Mouse (Mus musculus) embryonic facial prominence, embryonic 10.5 days (tissue): ENCODE measurements around the gene Zfp36l1. TPM values are rescaled to one million over a fixed set of nuclear protein-coding genes. Genes with fewer than 3 reads are reported as not detected.

Experiments used
- DNase-seq: peaks from one replicate; pipeline ENCODE4 v3.0.0-alpha.2; 2017; ENCODE audit warnings: low spot score
- H3K27ac ChIP-seq: fragments of 300-500 bp; sonication (generic); replicated peaks from 2 replicates; pipeline ENCODE4 v1.5.1; 2016; ENCODE audit warnings: mild to moderate bottlenecking
- H3K27me3 ChIP-seq: fragments of 300-500 bp; sonication (generic); replicated peaks from 2 replicates; pipeline ENCODE4 v1.6.1; 2016; ENCODE audit warnings: low read depth, mild to moderate bottlenecking; ENCODE audit not compliant: poor library complexity, severe bottlenecking
- H3K36me3 ChIP-seq: fragments of 300-500 bp; sonication (generic); replicated peaks from 2 replicates; pipeline ENCODE4 v1.6.1; 2016; ENCODE audit warnings: mild to moderate bottlenecking, moderate library complexity
- H3K4me1 ChIP-seq: fragments of 300-500 bp; sonication (generic); 2 replicates; pipeline ENCODE4 v1.6.1; 2016
- H3K4me3 ChIP-seq: fragments of 300-500 bp; sonication (generic); 2 replicates; pipeline ENCODE4 v1.5.1; 2016; ENCODE audit warnings: mild to moderate bottlenecking, moderate library complexity
- H3K9me3 ChIP-seq: fragments of 300-500 bp; sonication (generic); 2 replicates; pipeline ENCODE4 v1.6.1; 2016; ENCODE audit warnings: mild to moderate bottlenecking
- WGBS: fragments of 180-500 bp; shearing (Covaris S2); methylation state at CpG from one replicate; pipeline ENCODE4 v1.1.7; 2016; 5-methylcytosine and 5-hydroxymethylcytosine counted together
- polyA plus RNA-seq: library from polyadenylated mRNA; unstranded; fragments of >200 nt; fragmentation: Nextera tagmentation; extraction: Ambion mirVana; gene quantifications from 2 replicates; pipeline ENCODE4 v1.2.1, GENCODE M21; 2016

The Zfp36l1 gene
- polyA plus RNA-seq, 1 experiment from 2014 or later = 119 TPM

DNA sequence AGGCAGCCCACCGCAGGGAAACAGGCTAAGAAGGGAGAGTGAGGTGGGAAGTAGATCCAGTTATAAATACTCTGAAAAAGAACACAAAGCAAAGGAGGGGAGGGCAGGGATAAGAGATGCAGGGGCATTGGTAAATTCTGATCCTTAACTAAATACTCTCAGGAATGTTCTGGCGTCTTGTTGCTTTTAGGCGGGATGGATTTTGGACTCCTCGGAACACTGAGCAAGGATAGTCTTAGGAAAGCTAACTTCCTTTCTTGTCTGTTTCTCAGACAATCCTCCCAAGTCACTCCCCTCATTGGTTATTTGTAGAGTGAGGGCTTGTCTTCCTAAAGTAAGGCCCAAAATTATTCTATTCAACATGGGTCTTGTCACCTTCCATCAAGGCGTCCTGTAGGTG lies 12.5 kb upstream of the Zfp36l1 start:
- H3K27ac ChIP-seq = no peak overlapping the region
- H3K27me3 ChIP-seq = no peaks in the 10 kb centered on the region
- no peaks in the 10 kb centered on the region for H3K9me3 ChIP-seq
- WGBS = 93% methylated on average over 5 of the region's 5 CpGs
- H3K4me1 ChIP-seq = peaks cover 39% of the 10 kb centered on the region
- H3K4me3 ChIP-seq = no peak overlapping the region
- H3K36me3 ChIP-seq = peaks cover 41% of the 10 kb centered on the region
- DNase-seq = no peak

DNA sequence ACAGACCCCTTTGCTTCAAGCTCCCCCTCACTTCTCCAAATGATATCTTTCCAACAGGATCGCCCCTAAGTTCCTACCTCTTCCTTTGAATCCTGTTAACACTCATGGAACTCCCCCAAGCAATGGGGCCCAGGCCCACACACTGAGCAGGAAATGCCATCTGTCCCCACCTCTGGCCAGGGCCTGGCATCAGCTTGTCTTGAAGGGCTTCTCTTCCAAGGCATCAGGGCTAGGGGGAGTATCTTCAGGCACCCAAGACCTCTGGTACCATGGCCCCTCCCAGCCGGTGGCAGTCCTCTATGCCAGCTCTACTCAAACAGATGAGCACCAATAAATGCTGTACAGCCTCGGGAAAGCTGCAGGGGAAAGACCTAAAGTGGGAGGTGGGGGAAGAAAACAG lies 11.9 kb upstream of the Zfp36l1 start:
- peaks cover 34% of the 10 kb centered on the region for H3K4me1 ChIP-seq
- H3K36me3 ChIP-seq = peaks cover 44% of the 10 kb centered on the region
- 81% methylated on average over 3 of the region's 3 CpGs for WGBS
- DNase-seq = no peak
- no peak overlapping the region for H3K4me3 ChIP-seq
- no peaks in the 10 kb centered on the region for H3K9me3 ChIP-seq
- no peak overlapping the region for H3K27ac ChIP-seq
- no peaks in the 10 kb centered on the region for H3K27me3 ChIP-seq

- Histone ChIP-seq H3K9me3 (no peaks in the 10 kb centered on the region), H3K4me3 (no peak overlapping the region), H3K27me3 (no peaks in the 10 kb centered on the region), H3K27ac (peak overlapping the region; percentile 21), H3K4me1 (peaks cover 31% of the 10 kb centered on the region), H3K36me3 (peaks cover 43% of the 10 kb centered on the region)
- 80% methylated on average over 3 of the region's 3 CpGs for WGBS
- no peak for DNase-seq
Measured at GRCm38 (mm10) chr12:80124211-80124610, 11.4 kb upstream of the Zfp36l1 start.

- Histone ChIP-seq H3K9me3 (no peaks in the 10 kb centered on the region), H3K4me3 (no peak overlapping the region), H3K36me3 (peaks cover 43% of the 10 kb centered on the region), H3K27me3 (no peaks in the 10 kb centered on the region), H3K27ac (peak overlapping the region; percentile 57; the same call in 1 of the 2 replicates), H3K4me1 (peaks cover 33% of the 10 kb centered on the region)
- 62% methylated on average over 4 of the region's 4 CpGs for WGBS
- DNase-seq = no peak
Measured at GRCm38 (mm10) chr12:80123227-80123803, 10.5 kb upstream of the Zfp36l1 start.

DNA sequence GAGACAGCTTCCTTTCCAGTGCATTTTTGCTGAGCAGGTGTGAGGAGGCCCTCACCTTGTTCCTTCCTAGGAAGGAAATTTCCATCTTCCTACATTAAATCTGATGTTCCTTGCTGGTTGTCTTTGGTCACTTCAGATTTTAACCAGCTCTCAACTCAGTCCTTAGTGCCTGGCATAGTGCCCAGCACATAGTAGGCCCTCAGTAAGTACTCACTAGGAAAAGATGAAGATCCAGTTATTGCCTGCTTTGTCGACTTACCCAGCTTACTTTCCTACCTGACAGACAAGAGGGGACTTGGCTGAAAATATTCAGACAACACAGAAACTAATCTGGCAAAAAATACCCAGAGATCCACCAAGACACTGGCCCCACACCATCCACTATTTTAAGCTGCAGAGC lies 8.6 kb upstream of the Zfp36l1 start:
- no peaks in the 10 kb centered on the region for H3K27me3 ChIP-seq

DNA sequence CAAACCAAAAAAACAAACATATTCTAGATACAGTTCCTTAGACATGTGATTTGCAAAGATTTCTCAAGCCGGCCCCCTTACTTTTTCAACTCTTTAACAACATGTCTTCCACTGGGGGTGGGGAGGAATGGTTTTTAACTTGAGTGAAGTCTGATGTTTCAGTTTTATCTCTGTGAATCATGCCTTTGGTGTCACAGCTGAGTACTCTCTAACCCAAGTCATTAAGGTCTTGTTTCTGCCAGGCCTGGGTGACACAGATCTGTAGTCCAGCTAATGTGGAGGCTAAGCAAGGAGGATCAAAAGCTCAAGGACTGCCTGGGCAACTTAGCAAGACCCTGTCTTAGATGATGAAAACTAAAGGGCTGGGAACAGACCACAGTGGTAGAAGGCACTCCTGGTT lies 5.8 kb upstream of the Zfp36l1 start:
- DNase-seq = no peak
- Histone ChIP-seq H3K4me3 (no peak overlapping the region), H3K27me3 (no peaks in the 10 kb centered on the region), H3K36me3 (peaks cover 20% of the 10 kb centered on the region), H3K4me1 (peaks cover 45% of the 10 kb centered on the region), H3K9me3 (no peaks in the 10 kb centered on the region), H3K27ac (no peak overlapping the region)
- 83% methylated on average over 1 of the region's 1 CpGs for WGBS

More for the DNA sequence above, 8.6 kb upstream of the Zfp36l1 start:
- peaks cover 37% of the 10 kb centered on the region for H3K4me1 ChIP-seq
- DNase-seq = no peak
- no peaks in the 10 kb centered on the region for H3K9me3 ChIP-seq
- no peak overlapping the region for H3K4me3 ChIP-seq
- WGBS = 84% methylated on average over 1 of the region's 1 CpGs
- H3K36me3 ChIP-seq = peaks cover 33% of the 10 kb centered on the region
- no peak overlapping the region for H3K27ac ChIP-seq

DNA sequence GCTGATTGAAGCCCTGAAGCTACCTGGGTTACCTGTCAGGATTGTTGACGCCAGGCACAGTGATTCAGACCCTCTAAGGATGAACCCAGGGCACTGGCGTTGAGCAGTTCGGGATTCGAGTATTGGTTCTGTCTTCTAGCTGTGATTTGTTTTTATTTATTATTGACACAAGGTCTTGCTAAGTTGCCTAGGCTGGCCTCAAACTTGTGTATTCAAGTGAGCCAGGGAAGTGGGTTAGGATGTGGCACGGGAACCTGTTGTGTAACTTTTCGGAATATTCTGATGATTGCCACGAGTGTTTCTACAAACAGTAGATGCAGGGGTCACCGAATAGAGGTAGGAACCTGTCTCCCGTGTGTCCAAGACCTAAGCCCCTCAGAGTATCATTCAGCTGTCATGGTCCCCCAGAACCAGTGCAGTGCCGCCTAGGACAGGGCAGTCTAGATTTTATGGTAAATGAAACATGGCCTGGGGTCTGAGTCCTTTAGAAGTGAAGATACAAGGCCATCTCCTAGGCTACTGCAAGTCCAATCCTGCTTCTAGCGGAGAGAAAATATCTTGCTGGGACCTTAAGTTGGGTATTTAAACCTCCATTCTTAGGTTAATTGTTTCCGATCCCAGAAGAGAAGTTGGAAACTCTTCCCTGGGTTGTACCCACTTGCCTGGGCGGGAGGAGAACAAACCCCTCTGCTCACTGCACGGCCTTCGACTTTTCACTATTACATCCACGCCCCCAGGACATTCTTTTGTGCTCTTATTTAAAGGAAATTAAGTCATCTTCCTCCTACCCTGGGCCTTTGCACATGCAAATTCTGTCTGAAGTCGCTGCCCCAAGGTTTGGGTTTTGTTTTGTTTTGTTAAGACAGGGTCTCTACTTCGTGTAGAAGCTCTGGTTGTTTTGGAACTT lies 3.6 kb upstream of the Zfp36l1 start:
- Histone ChIP-seq H3K27ac (peak overlapping the region; percentile 99), H3K36me3 (peaks cover 14% of the 10 kb centered on the region), H3K9me3 (no peaks in the 10 kb centered on the region), H3K27me3 (no peaks in the 10 kb centered on the region), H3K4me1 (peaks cover 40% of the 10 kb centered on the region), H3K4me3 (peak overlapping the region; percentile 86)
- 32% methylated on average over 18 of the region's 18 CpGs for whole genome bisulfite sequencing
- no peak for DNase-seq

DNA sequence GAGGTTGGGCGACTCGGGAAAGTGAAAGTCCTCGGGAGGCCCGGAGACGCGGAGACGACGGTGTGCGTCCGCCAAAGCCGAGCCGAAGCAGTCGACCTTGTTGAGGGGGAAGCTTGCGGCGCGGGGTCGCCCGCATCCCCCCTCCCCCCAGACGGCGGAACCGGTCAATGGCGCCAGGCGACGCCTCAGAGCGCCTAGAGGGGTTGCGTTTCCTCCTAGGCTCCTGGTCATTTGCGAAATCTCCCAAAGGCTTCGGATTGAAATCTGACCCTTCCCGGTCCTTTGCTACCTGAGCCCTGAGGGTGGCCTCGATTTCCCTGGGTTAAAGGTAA lies 3.0 kb upstream of the Zfp36l1 start:
- WGBS = under 1% methylated on average over 30 of the region's 30 CpGs
- no peak for DNase-seq

GRCm38 (mm10) chr12:80115142-80115862 lies 2.5 kb upstream of the Zfp36l1 start:
- H3K4me1 ChIP-seq = peaks cover 41% of the 10 kb centered on the region
- H3K9me3 ChIP-seq = no peaks in the 10 kb centered on the region
- H3K36me3 ChIP-seq = peaks cover 19% of the 10 kb centered on the region

More for the DNA sequence above, 3.0 kb upstream of the Zfp36l1 start:
- no peaks in the 10 kb centered on the region for H3K27me3 ChIP-seq
- peak overlapping the region; percentile 86 for H3K4me3 ChIP-seq
- peaks cover 19% of the 10 kb centered on the region for H3K36me3 ChIP-seq
- H3K27ac ChIP-seq = peak overlapping the region; percentile 99
- no peaks in the 10 kb centered on the region for H3K9me3 ChIP-seq
- peaks cover 40% of the 10 kb centered on the region for H3K4me1 ChIP-seq

DNA sequence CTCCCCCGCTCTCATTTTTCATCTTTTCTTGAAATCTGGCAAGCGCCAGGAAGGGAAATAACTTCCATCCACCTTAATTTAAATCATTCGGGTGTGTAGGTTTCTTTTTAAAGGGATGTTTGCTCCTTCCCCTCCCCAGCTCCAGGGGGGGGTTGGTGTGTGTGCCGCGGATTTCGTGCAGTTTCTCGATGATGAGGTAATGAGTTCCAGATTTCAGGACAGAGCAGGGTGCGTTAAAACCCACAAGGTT lies 2.0 kb upstream of the Zfp36l1 start:
- 0% methylated on average over 8 of the region's 8 CpGs for WGBS

More at GRCm38 (mm10) chr12:80115142-80115862, 2.5 kb upstream of the Zfp36l1 start:
- Histone ChIP-seq H3K27me3 (no peaks in the 10 kb centered on the region), H3K27ac (peak overlapping the region; percentile 99), H3K4me3 (peak overlapping the region; percentile 86)
- under 1% methylated on average over 71 of the region's 71 CpGs for WGBS
- peak; percentile 93 for DNase-seq

DNA sequence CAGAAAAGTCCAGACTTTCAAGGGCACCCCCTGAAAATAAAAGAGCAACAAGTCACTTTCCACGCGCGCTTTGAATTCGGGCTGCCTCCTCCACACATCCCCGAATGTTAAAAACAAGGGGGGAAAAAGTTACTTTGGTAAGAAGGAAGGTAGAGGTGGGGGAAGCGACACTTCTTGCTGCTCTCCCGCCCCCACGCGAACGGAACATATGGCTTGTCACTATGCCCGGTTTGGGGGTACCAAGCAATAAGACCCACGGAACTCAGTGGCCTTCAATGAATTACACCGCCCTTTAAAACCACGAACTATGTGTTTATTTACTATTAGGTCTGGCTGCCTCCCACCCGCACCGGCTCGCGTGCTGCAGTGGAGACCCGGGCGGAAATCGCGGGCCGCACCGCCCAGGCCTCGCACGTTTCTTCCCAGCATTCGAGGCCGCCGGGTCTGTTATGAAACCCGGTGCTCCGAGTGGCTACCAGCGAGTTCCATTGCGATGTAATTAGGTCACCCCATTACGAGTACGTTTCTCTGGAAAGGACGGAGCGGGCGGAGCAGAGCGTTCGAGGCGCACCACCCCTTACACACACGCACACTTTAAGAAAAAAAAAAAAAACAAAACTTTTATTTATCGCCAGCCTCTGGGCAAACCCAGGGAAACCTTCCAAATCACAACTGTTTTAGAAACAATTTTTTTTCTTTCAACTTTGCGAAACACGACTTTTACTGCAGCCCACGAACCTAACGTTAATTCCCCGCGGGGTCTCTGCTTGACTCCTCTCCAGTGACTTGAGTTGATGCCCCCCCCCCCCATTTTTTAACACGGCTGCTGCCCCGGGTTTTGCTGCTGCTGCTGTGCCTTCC lies 1.4 kb upstream of the Zfp36l1 start:
- peak; percentile 77 for DNase-seq
- WGBS = under 1% methylated on average over 51 of the region's 51 CpGs
- peaks cover 49% of the 10 kb centered on the region for H3K4me1 ChIP-seq

More for the DNA sequence above, 2.0 kb upstream of the Zfp36l1 start:
- Histone ChIP-seq H3K27me3 (no peaks in the 10 kb centered on the region), H3K9me3 (no peaks in the 10 kb centered on the region), H3K27ac (peak overlapping the region; percentile 99), H3K36me3 (peaks cover 22% of the 10 kb centered on the region), H3K4me3 (peak overlapping the region; percentile 86), H3K4me1 (peaks cover 46% of the 10 kb centered on the region)
- peak; percentile 90 for DNase-seq

DNA sequence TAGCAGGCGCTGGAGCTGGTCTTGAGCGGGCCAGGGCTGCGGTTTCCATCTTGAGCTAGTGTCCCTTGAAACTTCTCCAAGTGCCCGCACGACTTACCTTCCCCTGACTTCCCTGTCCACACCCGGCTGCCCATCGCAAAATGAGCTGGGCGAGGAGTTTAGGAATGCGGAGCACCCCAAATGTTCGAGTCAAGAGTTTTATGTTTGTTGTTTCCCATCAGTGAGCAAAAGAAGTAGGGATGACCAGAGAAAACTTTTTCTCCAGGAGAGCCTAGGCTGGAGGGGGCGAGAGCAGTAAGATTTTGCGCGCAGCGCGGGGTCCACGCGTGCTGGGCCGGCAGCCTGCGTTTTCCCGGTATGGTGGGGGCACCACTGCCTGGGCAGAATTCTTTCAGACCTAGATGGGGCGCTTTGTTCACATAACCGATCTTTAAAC lies 791 bp upstream of the Zfp36l1 start:
- WGBS = under 1% methylated on average over 22 of the region's 22 CpGs
- DNase-seq = no peak
- H3K36me3 ChIP-seq = peaks cover 30% of the 10 kb centered on the region
- peak overlapping the region; percentile 99 for H3K27ac ChIP-seq
- H3K4me1 ChIP-seq = peaks cover 51% of the 10 kb centered on the region
- no peaks in the 10 kb centered on the region for H3K27me3 ChIP-seq
- no peaks in the 10 kb centered on the region for H3K9me3 ChIP-seq
- H3K4me3 ChIP-seq = peak overlapping the region; percentile 86

More for the DNA sequence above, 1.4 kb upstream of the Zfp36l1 start:
- H3K36me3 ChIP-seq = peaks cover 24% of the 10 kb centered on the region
- H3K27me3 ChIP-seq = no peaks in the 10 kb centered on the region
- H3K9me3 ChIP-seq = no peaks in the 10 kb centered on the region
- peak overlapping the region; percentile 99 for H3K27ac ChIP-seq
- H3K4me3 ChIP-seq = peak overlapping the region; percentile 86
